In the genomic region with DNA sequence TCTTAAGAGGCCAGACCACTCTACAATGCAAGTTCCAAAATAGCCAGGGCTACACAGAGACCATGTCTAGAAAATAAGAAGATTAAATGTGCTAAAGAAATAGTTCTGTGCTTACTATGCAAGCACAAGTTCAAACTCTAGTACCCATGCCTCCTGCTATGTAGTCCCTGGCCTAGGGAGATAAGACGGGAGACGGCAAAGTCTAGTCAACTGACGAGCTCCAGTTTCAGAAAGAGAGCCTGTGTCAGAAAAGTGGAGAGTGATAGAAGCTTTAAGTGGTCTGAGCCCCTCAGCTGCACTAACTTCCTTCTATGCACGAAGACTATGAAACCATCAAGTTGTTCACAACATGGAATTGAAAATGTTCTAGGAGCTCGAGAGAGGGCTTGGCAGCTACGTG, we compare ENCODE assay signal across 21 mouse cellular contexts. TPM values are rescaled to one million over a fixed set of nuclear protein-coding genes. Genes with fewer than 3 reads are reported as not detected.
A peak's percentile ranks its signal among the peaks of the same experiment; 100 is the strongest.
DNase-seq lines count a peak whose midpoint lies in the region; ATAC-seq and TF ChIP-seq lines count a peak whose summit lies in the region.
"Had no signal": no experiment of that assay in that cellular context is flagged by ENCODE, and none has a peak within 500 bp of the region (broad histone marks: within the 10 kb centered on the region; RNA-seq: fewer than 3 reads in every experiment).

No protein-coding gene starts in this region.

- 47% methylated on average over 6 of the region's 6 CpGs for WGBS in liver, embryonic 14.5 days (ENCODE audit: insufficient replicate concordance)

- H3K9ac ChIP-seq in MEL (ENCODE audit: control insufficient read depth, low read depth, low read length, poor library complexity, severe bottlenecking) = no peak overlapping the region
- H3K9ac ChIP-seq in liver, embryonic 14.5 days (replicated peaks) = no peak overlapping the region
- H3K9ac ChIP-seq: embryonic facial prominence, embryonic 13.5 days; forebrain, embryonic 12.5 days; heart, embryonic 13.5 days; hindbrain, embryonic 13.5 days had no signal

- peak; percentile 76 for DNase-seq in MEL (ENCODE audit: low read depth, low spot score)
- DNase-seq in c-Kit-positive CD71-positive TER-119-positive erythroid progenitor cells, embryonic 14.5 days (ENCODE audit: low spot score) = peak; percentile 44
- DNase-seq in liver, embryonic 14.5 days (ENCODE audit: low read depth in 3 of 3, low spot score in 3 of 3) = no peak
- no peak for DNase-seq in heart, postnatal 25 days (ENCODE audit: low spot score)
- DNase-seq in frontal cortex, postnatal 36 days (ENCODE audit: low spot score in 2 of 2) = no peak
- DNase-seq in right cerebral cortex, postnatal 36 days (ENCODE audit: low spot score in 2 of 2) = no peak
- DNase-seq: adrenal gland, adult 8-10 months; adrenal gland, postnatal 36 days; cerebellum, adult 11 months; cerebellum, adult 8-10 months; cerebellum, postnatal 25 days; gastrocnemius, postnatal 25 days had no signal

- H3K36me3 ChIP-seq in MEL (ENCODE audit: control insufficient read depth in 1 of 2, insufficient read depth in 2 of 2, low read length in 2 of 2) = peaks cover 8 to 17% of the 10 kb centered on the region in 2 experiments
- peaks cover 79% of the 10 kb centered on the region for H3K36me3 ChIP-seq in liver, embryonic 14.5 days (replicated peaks; ENCODE audit: control insufficient read depth, insufficient read depth, low read depth)

- no peak for TF ChIP-seq CTCF in MEL (IDR thresholded peaks at IDR 0.05 in 2 of 3, conservative IDR thresholded peaks at IDR 0.05 in 1 of 3; ENCODE audit: control insufficient read depth in 1 of 3, insufficient read depth in 1 of 3, low read depth in 2 of 3, low read length in 3 of 3, poor library complexity in 1 of 3, severe bottlenecking in 1 of 3)
- TF ChIP-seq CTCF in liver, embryonic 14.5 days (IDR thresholded peaks at IDR 0.05; ENCODE audit: low read depth) = no peak

- TF ChIP-seq EP300 in MEL (IDR thresholded peaks at IDR 0.05; ENCODE audit: low read depth in 1 of 2, low read length in 2 of 2) = peak in 1 of 2 experiments; percentile 58; a peak in 2 of 4 replicates
- peak; percentile 46; the same call in 1 of the 2 replicates for TF ChIP-seq EP300 in liver, embryonic 14.5 days (IDR thresholded peaks at IDR 0.05; ENCODE audit: low read depth)

- no peak for TF ChIP-seq RAD21 in MEL (IDR thresholded peaks at IDR 0.05; ENCODE audit: low read depth, low read length)

- no peak overlapping the region for H3K4me2 ChIP-seq in liver, embryonic 14.5 days (ENCODE audit: low read depth)
- H3K4me2 ChIP-seq: embryonic facial prominence, embryonic 13.5 days; forebrain, embryonic 12.5 days; heart, embryonic 13.5 days; hindbrain, embryonic 13.5 days had no signal

- H3K4me1 ChIP-seq in MEL (ENCODE audit: control insufficient read depth in 1 of 2, insufficient read depth in 2 of 2, low read length in 2 of 2) = peaks cover 4% of the 10 kb centered on the region in 2 experiments
- peaks cover 5 to 26% of the 10 kb centered on the region in 2 experiments; a peak in 3 of 4 replicates for H3K4me1 ChIP-seq in liver, embryonic 14.5 days (replicated peaks; ENCODE audit: control insufficient read depth in 2 of 2, insufficient read depth in 2 of 2, low read length in 1 of 2)
- H3K4me1 ChIP-seq: embryonic facial prominence, embryonic 13.5 days; forebrain, embryonic 12.5 days; heart, embryonic 13.5 days; hindbrain, embryonic 13.5 days had no signal

- peak overlapping the region; percentile 45 for H3K27ac ChIP-seq in MEL (ENCODE audit: control insufficient read depth, low read depth, low read length)
- H3K27ac ChIP-seq in liver, embryonic 14.5 days = peak overlapping the region; percentile 29
- H3K27ac ChIP-seq: embryonic facial prominence, embryonic 13.5 days; forebrain, embryonic 12.5 days; heart, embryonic 13.5 days; hindbrain, embryonic 13.5 days; hindbrain, postnatal 0 days had no signal

- peak; percentile 58 for ATAC-seq in liver, embryonic 14.5 days (ENCODE audit: insufficient read depth)
- ATAC-seq in megakaryocyte progenitor cell, adult 5-6 weeks (replicated peaks; ENCODE audit: poor library complexity) = peak; percentile 69
- ATAC-seq: forebrain, embryonic 16.5 days; hindbrain, postnatal 0 days; Patski had no signal

- no peaks in the 10 kb centered on the region for H3K9me3 ChIP-seq in MEL (replicated peaks; ENCODE audit: insufficient read depth, low read length)
- no peaks in the 10 kb centered on the region for H3K9me3 ChIP-seq in liver, embryonic 14.5 days (ENCODE audit: control insufficient read depth, low read length)
- H3K9me3 ChIP-seq: embryonic facial prominence, embryonic 13.5 days; forebrain, embryonic 12.5 days; G1E; heart, embryonic 13.5 days; hindbrain, embryonic 13.5 days had no signal

- no peaks in the 10 kb centered on the region for H3K79me2 ChIP-seq in MEL (ENCODE audit: control insufficient read depth, insufficient read depth, low read length, poor library complexity)

- H3K4me3 ChIP-seq in MEL (ENCODE audit: control insufficient read depth in 1 of 2, insufficient read depth in 1 of 2, low read depth in 2 of 2, low read length in 2 of 2) = no peak overlapping the region
- H3K4me3 ChIP-seq in liver, embryonic 14.5 days (ENCODE audit: insufficient read depth in 1 of 2, low read depth in 2 of 2, low read length in 2 of 2) = no peak overlapping the region
- H3K4me3 ChIP-seq: embryonic facial prominence, embryonic 13.5 days; forebrain, embryonic 12.5 days; heart, embryonic 13.5 days; hindbrain, embryonic 13.5 days had no signal

- no peaks in the 10 kb centered on the region for H3K27me3 ChIP-seq in MEL (ENCODE audit: control insufficient read depth in 1 of 2, insufficient read depth in 2 of 2, low read length in 2 of 2)
- no peaks in the 10 kb centered on the region for H3K27me3 ChIP-seq in liver, embryonic 14.5 days (ENCODE audit: control insufficient read depth, insufficient read depth, low read length)
- H3K27me3 ChIP-seq: embryonic facial prominence, embryonic 13.5 days; forebrain, embryonic 12.5 days; heart, embryonic 13.5 days; hindbrain, embryonic 13.5 days; Patski had no signal

- no peak for TF ChIP-seq POLR2A in MEL (IDR thresholded peaks at IDR 0.05; ENCODE audit: control insufficient read depth in 1 of 2, insufficient read depth in 1 of 2, low read depth in 1 of 2, low read length in 2 of 2, poor library complexity in 1 of 2)

- intact Hi-C loops in heart, postnatal 25 days (cut with DNase I) = no loop called here

TF ChIP-seq in MEL, 35 proteins besides CTCF, POLR2A, EP300 and RAD21 (continues in another document):
- TF ChIP-seq TAL1 (IDR thresholded peaks at IDR 0.05; ENCODE audit: low read length) (peak; percentile 72), TCF12 (IDR thresholded peaks at IDR 0.05; ENCODE audit: low read depth, low read length) (0 out of 2 replicates have a peak, but pooled peaks have one; percentile 36), POLR2AphosphoS2 (IDR thresholded peaks at IDR 0.05; ENCODE audit: low read length) (0 out of 2 replicates have a peak, but pooled peaks have one; percentile 25), E2F4 (IDR thresholded peaks at IDR 0.05; ENCODE audit: borderline replicate concordance, low read depth, low read length) (no peak)

RNA-seq across cellular contexts. Expression of a gene that starts 9.1 kb away (rescaled TPM):
- total RNA-seq in MEL (2012; rRNA removed) = 203 and 207 TPM in 2 replicates
- polyA plus RNA-seq in MEL (2012; ENCODE audit: insufficient read depth in 1 of 2, insufficient read length in 2 of 2, low read depth in 1 of 2, low replicate concordance in 2 of 2, missing spikeins in 1 of 2) = 100 to 1,000 TPM in 1 of 2 experiments, not detected in 1; 193 TPM
- polyA plus RNA-seq in liver, embryonic 14.5 days (2012; rRNA removed) = 49.1 and 79.2 TPM in 2 replicates
- 154 and 155 TPM in 2 replicates for polyA plus RNA-seq in liver, embryonic 14.5 days (2014; fragmentation: Nextera tagmentation; extraction: Ambion mirVana)
- 164 and 217 TPM in 2 replicates for total RNA-seq in megakaryocyte progenitor cell, adult 5-6 weeks (2015)
- 218 and 231 TPM in 2 replicates for total RNA-seq in megakaryocyte progenitor cell, adult 5-6 weeks (2017)
- total RNA-seq in heart, postnatal 25 days (2021) = 10 to 100 TPM; 53.5 to 62.6 TPM

RNA-seq across cellular contexts. Expression of a gene that starts 9.3 kb away (rescaled TPM):
- 104 and 106 TPM in 2 replicates for total RNA-seq in MEL (2012; rRNA removed)
- 100 to 1,000 TPM in 1 of 2 experiments, not detected in 1; 301 TPM for polyA plus RNA-seq in MEL (2012; ENCODE audit: insufficient read depth in 1 of 2, insufficient read length in 2 of 2, low read depth in 1 of 2, low replicate concordance in 2 of 2, missing spikeins in 1 of 2)
- polyA plus RNA-seq in liver, embryonic 14.5 days (2012; rRNA removed) = 13.6 and 44.0 TPM in 2 replicates
- polyA plus RNA-seq in liver, embryonic 14.5 days (2014; fragmentation: Nextera tagmentation; extraction: Ambion mirVana) = 44.4 and 50.1 TPM in 2 replicates
- total RNA-seq in megakaryocyte progenitor cell, adult 5-6 weeks (2015) = 61.3 and 66.9 TPM in 2 replicates
- 152 and 264 TPM in 2 replicates for total RNA-seq in megakaryocyte progenitor cell, adult 5-6 weeks (2017)
- total RNA-seq in heart, postnatal 25 days (2021) = 10 to 100 TPM; 37.8 to 40.3 TPM

RNA-seq across cellular contexts. Expression of a gene that starts 17.6 kb away (rescaled TPM):
- total RNA-seq in MEL (2012; rRNA removed) = 20.4 and 21.0 TPM in 2 replicates
- polyA plus RNA-seq in MEL (2012; ENCODE audit: insufficient read depth in 1 of 2, insufficient read length in 2 of 2, low read depth in 1 of 2, low replicate concordance in 2 of 2, missing spikeins in 1 of 2) = 10 to 100 TPM in 1 of 2 experiments, not detected in 1; 22.3 TPM
- 4.9 and 5.5 TPM in 2 replicates for polyA plus RNA-seq in liver, embryonic 14.5 days (2012; rRNA removed)
- polyA plus RNA-seq in liver, embryonic 14.5 days (2014; fragmentation: Nextera tagmentation; extraction: Ambion mirVana) = 5.4 and 6.2 TPM in 2 replicates
- total RNA-seq in megakaryocyte progenitor cell, adult 5-6 weeks (2015) = 7.3 and 7.7 TPM in 2 replicates
- total RNA-seq in megakaryocyte progenitor cell, adult 5-6 weeks (2017) = 12.0 and 14.3 TPM in 2 replicates
- total RNA-seq in heart, postnatal 25 days (2021) = 10 to 100 TPM; 27.9 to 28.6 TPM

RNA-seq across cellular contexts. Expression of a gene that starts 17.7 kb away (rescaled TPM):
- total RNA-seq in MEL (2012; rRNA removed) = 72.0 and 75.3 TPM in 2 replicates
- 10 to 100 TPM in 1 of 2 experiments, not detected in 1; 88.2 TPM for polyA plus RNA-seq in MEL (2012; ENCODE audit: insufficient read depth in 1 of 2, insufficient read length in 2 of 2, low read depth in 1 of 2, low replicate concordance in 2 of 2, missing spikeins in 1 of 2)
- 25.6 and 29.8 TPM in 2 replicates for polyA plus RNA-seq in liver, embryonic 14.5 days (2012; rRNA removed)
- polyA plus RNA-seq in liver, embryonic 14.5 days (2014; fragmentation: Nextera tagmentation; extraction: Ambion mirVana) = 14.2 TPM in 2 replicates
- 20.6 and 22.3 TPM in 2 replicates for total RNA-seq in megakaryocyte progenitor cell, adult 5-6 weeks (2015)
- 37.8 and 43.8 TPM in 2 replicates for total RNA-seq in megakaryocyte progenitor cell, adult 5-6 weeks (2017)
- 10 to 100 TPM in 1 of 2 experiments, 1 to 10 TPM in 1; 9.6 to 11.1 TPM for total RNA-seq in heart, postnatal 25 days (2021)

RNA-seq across cellular contexts. Expression of a gene that starts 35.3 kb away (rescaled TPM):
- total RNA-seq in MEL (2012; rRNA removed) = 432 and 582 TPM in 2 replicates
- 100 to 1,000 TPM; 143 to 708 TPM for polyA plus RNA-seq in MEL (2012; ENCODE audit: insufficient read depth in 1 of 2, insufficient read length in 2 of 2, low read depth in 1 of 2, low replicate concordance in 2 of 2, missing spikeins in 1 of 2)
- polyA plus RNA-seq in liver, embryonic 14.5 days (2012; rRNA removed) = 54.4 and 74.7 TPM in 2 replicates
- 74.9 and 80.1 TPM in 2 replicates for polyA plus RNA-seq in liver, embryonic 14.5 days (2014; fragmentation: Nextera tagmentation; extraction: Ambion mirVana)
- total RNA-seq in megakaryocyte progenitor cell, adult 5-6 weeks (2015) = 252 and 253 TPM in 2 replicates
- 169 and 205 TPM in 2 replicates for total RNA-seq in megakaryocyte progenitor cell, adult 5-6 weeks (2017)
- total RNA-seq in heart, postnatal 25 days (2021) = 10 to 100 TPM; 75.3 to 85.4 TPM

Comparison
In these comparisons a context has a peak if more than half of its experiments do, and no peak if none do; other contexts are left out.
1. DNase-seq: peak in MEL (single experiment) and c-Kit-positive CD71-positive TER-119-positive erythroid progenitor cells, embryonic 14.5 days (single experiment); none in liver, embryonic 14.5 days (0 of 3), heart, postnatal 25 days (single experiment), frontal cortex, postnatal 36 days (0 of 2) and right cerebral cortex, postnatal 36 days (0 of 2).